Mouse (Mus musculus): ENCODE data around the gene Mpst. TPM values are rescaled to one million over a fixed set of nuclear protein-coding genes. Genes with fewer than 3 reads are reported as not detected.

Gene Mpst
- polyA plus RNA-seq, 1 experiment, result 97.7 TPM

DNA sequence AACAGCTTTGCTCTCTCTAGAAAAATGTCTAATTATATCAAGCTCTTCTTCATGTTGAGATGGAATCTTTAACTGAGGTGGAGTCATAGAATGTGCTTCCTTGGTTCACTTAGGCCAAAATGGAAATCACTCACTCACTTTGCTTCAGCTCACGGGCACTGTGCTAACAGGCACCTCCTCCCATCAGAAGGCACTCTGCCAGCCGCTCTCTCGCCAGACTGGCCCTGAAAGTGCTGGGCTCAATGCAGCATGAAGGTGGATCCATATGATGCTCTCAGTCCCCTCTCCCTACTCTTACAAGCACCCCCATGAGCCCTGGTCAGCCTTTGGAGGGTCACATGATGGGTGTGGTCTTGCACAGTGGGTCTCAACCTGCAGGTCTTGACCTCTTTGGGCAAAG, 32.0 kb upstream of the Mpst start:
- no peaks in the 10 kb centered on the region for H3K4me1 ChIP-seq (ENCODE audit: control insufficient read depth, insufficient read depth, insufficient read length)
- WGBS, result 79% methylated on average over 3 of the region's 3 CpGs
- H3K27me3 ChIP-seq (ENCODE audit: control insufficient read depth, insufficient read depth, low read length), result no peaks in the 10 kb centered on the region
- TF ChIP-seq CTCF (IDR thresholded peaks at IDR 0.05; ENCODE audit: extremely low read depth, insufficient read depth, insufficient read length, insufficient replicate concordance) (no peak), POLR2A (IDR thresholded peaks at IDR 0.05; ENCODE audit: low read depth, low read length) (no peak)
- no peak overlapping the region for H3K4me3 ChIP-seq (ENCODE audit: extremely low read depth, insufficient read depth, insufficient read length)
- no peak overlapping the region for H3K27ac ChIP-seq (ENCODE audit: insufficient read depth, low read length)
- no peak for DNase-seq (ENCODE audit: low read depth in 1 of 2, low spot score in 2 of 2)
- no peaks in the 10 kb centered on the region for H3K36me3 ChIP-seq (ENCODE audit: control insufficient read depth, insufficient read depth, low read length)

DNA sequence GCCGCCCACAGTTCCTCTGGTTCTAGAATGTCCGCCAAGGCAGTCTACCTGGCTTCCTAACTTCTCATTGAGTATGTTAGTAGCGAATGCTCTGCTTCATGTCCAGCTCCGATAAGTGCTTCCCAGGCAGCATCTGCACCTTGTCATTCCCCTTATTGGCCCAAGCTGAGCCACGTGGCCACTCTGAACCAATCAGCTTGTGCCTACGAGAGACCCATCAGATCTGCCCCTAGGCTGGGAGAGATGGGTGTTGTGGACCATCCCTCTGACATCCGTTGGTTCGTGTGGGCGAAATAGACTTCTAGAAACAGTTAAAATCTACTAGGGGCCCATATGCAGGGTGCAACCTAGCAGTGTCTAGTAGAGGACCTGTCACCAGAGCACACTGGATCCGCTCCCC, 28.4 kb upstream of the Mpst start:
- no peak for DNase-seq (ENCODE audit: low read depth in 1 of 2, low spot score in 2 of 2)
- Histone ChIP-seq H3K36me3 (ENCODE audit: control insufficient read depth, insufficient read depth, low read length) (no peaks in the 10 kb centered on the region), H3K4me1 (ENCODE audit: control insufficient read depth, insufficient read depth, insufficient read length) (no peaks in the 10 kb centered on the region), H3K4me3 (ENCODE audit: extremely low read depth, insufficient read depth, insufficient read length) (no peak overlapping the region), H3K27ac (ENCODE audit: insufficient read depth, low read length) (no peak overlapping the region), H3K27me3 (ENCODE audit: control insufficient read depth, insufficient read depth, low read length) (no peaks in the 10 kb centered on the region)
- WGBS, result 90% methylated on average over 10 of the region's 10 CpGs
- TF ChIP-seq CTCF (IDR thresholded peaks at IDR 0.05; ENCODE audit: extremely low read depth, insufficient read depth, insufficient read length, insufficient replicate concordance), result no peak
- no peak for TF ChIP-seq POLR2A (IDR thresholded peaks at IDR 0.05; ENCODE audit: low read depth, low read length)

- TF ChIP-seq POLR2A (IDR thresholded peaks at IDR 0.05; ENCODE audit: low read depth, low read length) (no peak), CTCF (IDR thresholded peaks at IDR 0.05; ENCODE audit: extremely low read depth, insufficient read depth, insufficient read length, insufficient replicate concordance) (no peak)
- H3K4me3 ChIP-seq (ENCODE audit: extremely low read depth, insufficient read depth, insufficient read length), result no peak overlapping the region
- WGBS, result 83% methylated on average over 10 of the region's 10 CpGs
- H3K27me3 ChIP-seq (ENCODE audit: control insufficient read depth, insufficient read depth, low read length), result no peaks in the 10 kb centered on the region
- H3K27ac ChIP-seq (ENCODE audit: insufficient read depth, low read length), result no peak overlapping the region
- no peak for DNase-seq (ENCODE audit: low read depth in 1 of 2, low spot score in 2 of 2)
- no peaks in the 10 kb centered on the region for H3K4me1 ChIP-seq (ENCODE audit: control insufficient read depth, insufficient read depth, insufficient read length)
- no peaks in the 10 kb centered on the region for H3K36me3 ChIP-seq (ENCODE audit: control insufficient read depth, insufficient read depth, low read length)
Measured at GRCm38 (mm10) chr15:78378556-78378955, 27.7 kb upstream of the Mpst start.

DNA sequence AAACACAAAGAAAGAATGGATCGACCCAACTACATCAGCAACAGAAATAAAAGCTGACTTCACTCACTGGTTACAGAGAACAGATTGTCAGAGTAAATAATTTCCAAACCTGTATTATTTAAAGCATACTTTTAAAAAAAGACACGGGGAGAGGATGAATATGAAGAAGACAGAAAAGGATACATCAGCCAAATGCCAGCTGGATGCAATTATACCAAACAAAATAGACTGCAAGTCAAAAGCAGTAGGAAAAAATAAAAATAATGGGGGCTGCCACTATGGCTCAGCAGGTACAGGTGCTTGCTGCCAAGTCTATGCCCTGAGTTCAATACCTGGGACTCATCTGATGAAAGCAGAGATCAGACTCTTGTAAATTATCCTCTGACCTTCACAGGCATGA, 26.0 kb upstream of the Mpst start:
- no peak overlapping the region for H3K4me3 ChIP-seq (ENCODE audit: extremely low read depth, insufficient read depth, insufficient read length)
- H3K27me3 ChIP-seq (ENCODE audit: control insufficient read depth, insufficient read depth, low read length), result no peaks in the 10 kb centered on the region
- no peaks in the 10 kb centered on the region for H3K36me3 ChIP-seq (ENCODE audit: control insufficient read depth, insufficient read depth, low read length)
- DNase-seq (ENCODE audit: low read depth in 1 of 2, low spot score in 2 of 2), result no peak
- no peak overlapping the region for H3K27ac ChIP-seq (ENCODE audit: insufficient read depth, low read length)
- WGBS, result 90% methylated on average over 2 of the region's 2 CpGs
- no peaks in the 10 kb centered on the region for H3K4me1 ChIP-seq (ENCODE audit: control insufficient read depth, insufficient read depth, insufficient read length)
- no peak for TF ChIP-seq CTCF (IDR thresholded peaks at IDR 0.05; ENCODE audit: extremely low read depth, insufficient read depth, insufficient read length, insufficient replicate concordance)
- TF ChIP-seq POLR2A (IDR thresholded peaks at IDR 0.05; ENCODE audit: low read depth, low read length), result no peak

DNA sequence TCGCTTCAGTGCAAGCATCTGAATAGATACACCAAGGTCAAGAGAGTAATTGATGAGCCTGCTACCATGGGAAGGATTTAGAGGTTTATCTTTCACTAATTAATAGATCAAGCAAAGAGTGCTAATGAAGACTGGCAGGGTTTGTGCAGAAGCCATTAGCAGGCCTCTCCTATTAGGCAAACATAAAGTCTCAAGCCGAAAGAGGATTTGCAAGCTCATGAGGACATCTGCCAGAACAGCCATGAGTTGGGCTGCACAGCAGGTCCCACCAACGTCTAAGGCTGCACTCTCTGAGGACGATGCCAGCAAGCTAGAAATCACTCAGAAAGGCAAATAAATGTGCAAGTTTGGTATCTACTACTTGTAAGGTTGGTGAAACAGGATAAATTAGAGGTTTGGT, 25.5 kb upstream of the Mpst start:
- no peak for TF ChIP-seq CTCF (IDR thresholded peaks at IDR 0.05; ENCODE audit: extremely low read depth, insufficient read depth, insufficient read length, insufficient replicate concordance)
- TF ChIP-seq POLR2A (IDR thresholded peaks at IDR 0.05; ENCODE audit: low read depth, low read length), result no peak
- H3K4me1 ChIP-seq (ENCODE audit: control insufficient read depth, insufficient read depth, insufficient read length), result no peaks in the 10 kb centered on the region
- H3K27me3 ChIP-seq (ENCODE audit: control insufficient read depth, insufficient read depth, low read length), result no peaks in the 10 kb centered on the region
- H3K4me3 ChIP-seq (ENCODE audit: extremely low read depth, insufficient read depth, insufficient read length), result no peak overlapping the region
- H3K36me3 ChIP-seq (ENCODE audit: control insufficient read depth, insufficient read depth, low read length), result no peaks in the 10 kb centered on the region
- DNase-seq (ENCODE audit: low read depth in 1 of 2, low spot score in 2 of 2), result no peak
- WGBS, result 85% methylated on average over 4 of the region's 4 CpGs
- no peak overlapping the region for H3K27ac ChIP-seq (ENCODE audit: insufficient read depth, low read length)

DNA sequence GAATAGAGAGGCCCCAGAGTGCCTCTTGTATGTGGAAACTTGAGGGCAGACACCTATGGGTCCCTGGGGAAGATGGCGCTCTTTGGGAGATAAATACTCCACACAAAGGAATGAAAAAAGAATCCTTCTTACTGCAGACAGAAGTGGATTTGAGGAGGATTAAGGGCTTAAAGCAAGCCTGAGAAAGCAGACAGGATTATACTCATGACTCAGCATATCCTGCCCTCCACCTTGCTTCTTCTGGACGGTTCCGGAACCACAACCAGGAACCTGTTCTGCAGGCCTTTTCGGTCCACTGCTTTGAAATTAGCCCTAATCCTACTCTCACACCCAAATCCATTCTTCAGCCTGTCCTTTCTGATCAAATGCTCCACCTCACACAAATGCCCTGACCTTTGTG, 24.1 kb upstream of the Mpst start:
- Histone ChIP-seq H3K27me3 (ENCODE audit: control insufficient read depth, insufficient read depth, low read length) (no peaks in the 10 kb centered on the region), H3K4me3 (ENCODE audit: extremely low read depth, insufficient read depth, insufficient read length) (no peak overlapping the region), H3K4me1 (ENCODE audit: control insufficient read depth, insufficient read depth, insufficient read length) (no peaks in the 10 kb centered on the region), H3K36me3 (ENCODE audit: control insufficient read depth, insufficient read depth, low read length) (no peaks in the 10 kb centered on the region), H3K27ac (ENCODE audit: insufficient read depth, low read length) (no peak overlapping the region)
- DNase-seq (ENCODE audit: low read depth in 1 of 2, low spot score in 2 of 2), result no peak
- TF ChIP-seq CTCF (IDR thresholded peaks at IDR 0.05; ENCODE audit: extremely low read depth, insufficient read depth, insufficient read length, insufficient replicate concordance) (no peak), POLR2A (IDR thresholded peaks at IDR 0.05; ENCODE audit: low read depth, low read length) (no peak)
- WGBS, result 80% methylated on average over 4 of the region's 4 CpGs

DNA sequence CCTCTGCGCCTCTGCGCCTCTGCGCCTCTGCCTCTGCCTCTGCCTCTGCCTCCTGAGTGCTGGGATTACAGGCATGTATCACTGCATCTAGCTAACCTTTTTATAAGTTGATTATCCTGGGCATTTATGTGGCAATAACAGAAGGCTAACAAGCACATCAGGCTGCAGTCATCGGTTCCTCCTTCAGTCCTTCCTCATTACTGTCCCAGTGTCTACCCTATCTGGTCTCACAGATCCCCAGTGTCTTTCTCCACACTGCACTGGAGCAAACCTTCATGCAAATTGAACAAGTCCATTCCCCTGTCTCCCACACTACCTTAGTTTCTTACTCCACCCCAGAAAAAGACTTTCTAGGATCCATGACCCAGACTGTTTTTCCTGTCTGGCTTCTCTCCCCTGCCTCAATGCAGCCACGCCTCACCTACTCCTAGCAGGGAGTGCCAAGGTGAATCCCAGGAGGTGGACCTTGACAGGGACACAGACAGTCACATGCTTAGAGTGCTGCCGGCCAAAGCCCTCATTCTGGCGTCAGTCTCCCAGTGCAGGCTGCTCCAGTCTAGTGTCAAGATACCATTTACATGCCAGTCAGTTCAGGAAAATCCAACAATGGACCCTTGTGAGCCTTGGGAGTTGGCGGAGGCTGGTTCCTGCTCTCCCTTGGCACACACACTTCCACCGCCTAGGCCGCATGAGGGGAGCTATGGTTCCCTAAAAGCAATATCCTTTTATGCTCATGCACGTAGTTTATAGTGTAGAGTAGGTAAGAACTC, 22.6 kb upstream of the Mpst start:
- WGBS, result 85% methylated on average over 11 of the region's 11 CpGs
- no peaks in the 10 kb centered on the region for H3K27me3 ChIP-seq (ENCODE audit: control insufficient read depth, insufficient read depth, low read length)
- no peak overlapping the region for H3K27ac ChIP-seq (ENCODE audit: insufficient read depth, low read length)
- no peak for DNase-seq (ENCODE audit: low read depth in 1 of 2, low spot score in 2 of 2)
- H3K4me1 ChIP-seq (ENCODE audit: control insufficient read depth, insufficient read depth, insufficient read length), result no peaks in the 10 kb centered on the region
- TF ChIP-seq POLR2A (IDR thresholded peaks at IDR 0.05; ENCODE audit: low read depth, low read length), result no peak
- TF ChIP-seq CTCF (IDR thresholded peaks at IDR 0.05; ENCODE audit: extremely low read depth, insufficient read depth, insufficient read length, insufficient replicate concordance), result no peak
- no peak overlapping the region for H3K4me3 ChIP-seq (ENCODE audit: extremely low read depth, insufficient read depth, insufficient read length)
- H3K36me3 ChIP-seq (ENCODE audit: control insufficient read depth, insufficient read depth, low read length), result no peaks in the 10 kb centered on the region

Measured in spleen, adult 2 months (tissue).